Mouse (Mus musculus) lung, adult 2 months (tissue): ENCODE results near the gene Cpd.

Source experiments
- CTCF ChIP-seq: fragments of 200-500 bp; IDR thresholded peaks from 2 replicates; pipeline ENCODE4 v1.5.1; 2011; ENCODE audit warnings: mild to moderate bottlenecking, low read length, control low read depth; ENCODE audit not compliant: insufficient read depth
- POLR2A ChIP-seq: fragments of 200-500 bp; IDR thresholded peaks from 2 replicates; pipeline ENCODE4 v1.6.1; 2011; ENCODE audit warnings: low read depth, mild to moderate bottlenecking, control low read depth, low read length, borderline replicate concordance; ENCODE audit errors: extremely low read depth

DNA sequence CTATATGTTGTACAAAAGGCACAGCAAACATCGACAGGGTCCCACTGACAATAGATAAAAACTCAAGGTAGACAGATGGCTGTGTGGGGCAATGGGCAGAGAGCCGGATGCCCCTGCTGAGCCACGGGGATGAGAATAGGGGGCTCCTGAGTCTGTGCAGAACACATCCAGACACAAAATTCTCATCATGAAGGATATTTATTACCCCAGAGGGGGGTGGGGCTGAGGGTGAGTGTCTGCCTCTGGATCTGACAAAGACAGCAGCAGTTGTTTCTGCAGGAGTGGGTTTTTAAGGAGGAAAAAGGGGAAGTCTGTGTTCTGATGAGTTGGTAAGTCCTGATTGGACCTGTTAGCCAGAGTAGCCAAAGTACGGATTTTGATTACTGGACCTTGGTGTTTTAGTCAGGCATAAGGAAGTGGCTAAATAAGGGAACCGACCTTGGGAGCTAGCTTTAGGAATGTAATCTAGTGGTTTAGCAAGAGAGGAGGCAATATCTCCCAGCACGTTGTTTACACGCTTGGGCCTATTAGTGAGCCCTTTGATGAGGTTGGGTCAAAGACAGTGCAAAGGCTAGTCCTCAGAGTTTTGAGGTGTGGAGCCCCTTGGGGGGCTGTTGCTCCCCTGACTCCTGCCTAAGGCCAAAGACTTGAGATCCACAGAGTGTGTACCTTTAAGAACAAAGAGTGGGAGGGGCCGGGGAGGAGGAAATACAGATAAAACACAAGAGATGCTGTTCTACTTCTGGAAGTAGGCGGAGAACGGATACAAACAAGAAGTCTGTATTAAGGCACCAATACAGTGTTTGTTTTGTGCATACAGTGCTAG, 42.7 kb upstream of the Cpd start:
- no peak for TF ChIP-seq POLR2A
- TF ChIP-seq CTCF = no peak
